Mouse (Mus musculus) ovary, adult 10 weeks (tissue): Measurements from ENCODE around the gene Gm16405. TPM values are rescaled to one million over a fixed set of nuclear protein-coding genes. Genes with fewer than 3 reads are reported as not detected.

ENCODE experiments used
- polyA plus RNA-seq: library from polyadenylated mRNA; stranded (reverse); fragments of 350-450 nt; fragmentation: Illumina TruSeq; extraction: RNeasy Lipid Tissue Mini Kit (QIAGEN cat#74804); gene quantifications from one replicate; pipeline ENCODE4 v1.2.3, GENCODE M21; 2014

Gene Gm16405
- not detected for polyA plus RNA-seq

DNA sequence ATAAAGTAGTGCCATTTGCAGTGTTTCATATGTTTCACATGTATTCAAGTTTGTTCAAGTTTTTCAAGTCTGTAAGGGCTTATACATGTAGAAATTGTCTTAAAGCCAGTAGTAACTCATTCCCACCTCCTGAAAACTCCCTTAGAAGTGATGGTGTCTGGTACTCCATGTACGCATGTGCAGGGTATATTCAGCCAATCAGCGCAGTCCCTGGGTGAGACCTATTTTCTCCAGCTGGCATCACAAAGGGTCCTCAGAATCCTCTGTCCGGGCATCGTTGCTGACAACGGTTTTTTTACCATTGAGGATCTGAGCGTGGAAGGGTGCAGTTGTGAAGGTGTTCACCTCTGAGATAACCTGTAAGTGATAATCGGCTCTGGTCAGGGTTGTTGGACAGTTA, at the start of gene Gm16405:
TSS of gene Gm16405 (plus strand) at position 301 of the 400 bp plus-strand sequence.

Other genes with a start within 250 kb of the Gm16405 start
- not detected for gene Gm16430, start 91.0 kb downstream of the Gm16405 start, polyA plus RNA-seq